Mouse (Mus musculus) spleen, adult 2 months (tissue): Measurements from ENCODE around the gene Hoxa7. TPM values are rescaled to one million over a fixed set of nuclear protein-coding genes. Genes with fewer than 3 reads are reported as not detected.

Experiments
- DNase-seq, 2 experiments: peaks; one replicate each; pipeline versions ENCODE4 v3.0.0 to v3.0.0-alpha.2; 2012 to 2021; ENCODE audit warnings: low spot score in 2 of 2, low read depth in 1 of 2
- H3K27ac ChIP-seq: fragments of 200-500 bp; 2 replicates; pipeline ENCODE4 v1.5.1; 2012; ENCODE audit warnings: low read length, inconsistent platforms; ENCODE audit not compliant: insufficient read depth
- H3K27me3 ChIP-seq: fragments of 200-500 bp; 2 replicates; pipeline ENCODE4 v1.6.1; 2012; ENCODE audit warnings: mild to moderate bottlenecking, moderate library complexity, low read length, inconsistent platforms; ENCODE audit not compliant: control insufficient read depth, insufficient read depth
- H3K36me3 ChIP-seq: fragments of 200-500 bp; 2 replicates; pipeline ENCODE4 v1.6.1; 2012; ENCODE audit warnings: mild to moderate bottlenecking, low read length, inconsistent platforms; ENCODE audit not compliant: control insufficient read depth, insufficient read depth
- H3K4me1 ChIP-seq: fragments of 200-500 bp; 2 replicates; pipeline ENCODE4 v1.6.1; 2011; ENCODE audit warnings: inconsistent platforms; ENCODE audit not compliant: control insufficient read depth, insufficient read depth, insufficient read length
- H3K4me3 ChIP-seq: fragments of 200-500 bp; 2 replicates; pipeline ENCODE4 v1.5.1; 2011; ENCODE audit warnings: mild to moderate bottlenecking, inconsistent platforms; ENCODE audit not compliant: insufficient read depth, insufficient read length; ENCODE audit errors: extremely low read depth
- CTCF ChIP-seq: fragments of 200-500 bp; IDR thresholded peaks from 2 replicates; pipeline ENCODE4 v1.5.1; 2011; ENCODE audit warnings: mild to moderate bottlenecking, inconsistent platforms; ENCODE audit not compliant: insufficient read depth, insufficient read length, insufficient replicate concordance; ENCODE audit errors: extremely low read depth
- POLR2A ChIP-seq: fragments of 200-500 bp; IDR thresholded peaks from 2 replicates; pipeline ENCODE4 v1.6.1; 2011; ENCODE audit warnings: low read depth, low read length, inconsistent platforms
- WGBS: fragments of 180-500 bp; shearing (Covaris S2); methylation state at CpG from one replicate; pipeline ENCODE4 v1.1.7; 2018; 5-methylcytosine and 5-hydroxymethylcytosine counted together
- polyA plus RNA-seq: library from polyadenylated mRNA; depleted of rRNA; stranded (reverse); fragments of >200 nt; gene quantifications from 2 replicates; pipeline ENCODE4 v1.2.3, GENCODE M21; 2012

The Hoxa7 gene
- polyA plus RNA-seq, 1 experiment = 0.56 TPM

- Histone ChIP-seq H3K4me3 (no peak overlapping the region), H3K27me3 (peaks cover 67% of the 10 kb centered on the region), H3K4me1 (peaks cover 10% of the 10 kb centered on the region), H3K36me3 (no peaks in the 10 kb centered on the region), H3K27ac (no peak overlapping the region)
- 20% methylated on average over 12 of the region's 12 CpGs for WGBS
- TF ChIP-seq POLR2A (no peak), CTCF (no peak)
- no peak for DNase-seq
These were observed 22.0 kb upstream of the Hoxa7 start for GRCm38 (mm10) chr6:52243681-52244121.

GRCm38 (mm10) chr6:52242801-52243332 is 21.2 kb upstream of the Hoxa7 start:
- H3K4me3 ChIP-seq = no peak overlapping the region
- no peak for DNase-seq
- no peak for TF ChIP-seq CTCF
- no peak for TF ChIP-seq POLR2A
- peaks cover 62% of the 10 kb centered on the region for H3K27me3 ChIP-seq
- peaks cover 10% of the 10 kb centered on the region for H3K4me1 ChIP-seq
- H3K27ac ChIP-seq = no peak overlapping the region
- no peaks in the 10 kb centered on the region for H3K36me3 ChIP-seq
- 39% methylated on average over 4 of the region's 4 CpGs for WGBS

DNA sequence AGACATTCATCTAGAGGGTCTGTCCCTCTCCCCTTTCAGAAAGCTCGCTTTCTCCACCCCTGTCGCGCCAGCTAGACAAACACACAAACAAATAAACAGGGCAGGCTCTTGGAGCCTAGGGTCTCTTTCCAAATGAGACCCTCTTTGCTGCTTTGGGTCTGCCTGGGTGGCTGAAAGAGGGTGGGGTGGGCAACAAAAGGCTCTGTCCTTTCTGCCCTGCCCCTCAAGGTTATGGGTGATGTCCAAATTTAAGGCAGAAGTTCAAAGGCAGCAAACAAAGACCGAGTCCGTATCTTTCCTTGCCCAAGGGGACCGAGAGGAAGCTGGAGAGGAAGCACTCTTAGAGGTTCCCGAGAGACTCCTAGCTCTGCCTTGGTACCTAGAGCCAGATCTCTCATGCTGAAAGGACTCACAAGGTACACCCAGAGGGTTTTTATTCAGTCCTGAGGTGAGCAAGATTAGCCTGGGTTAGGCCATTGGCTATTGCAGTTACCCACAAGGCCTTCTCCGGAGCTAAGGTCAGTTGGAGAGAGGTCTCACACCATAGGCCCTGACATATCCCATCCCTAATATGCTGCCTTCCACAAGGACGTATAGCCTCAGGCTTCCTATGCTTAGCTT is 19.5 kb upstream of the Hoxa7 start:
- H3K36me3 ChIP-seq = no peaks in the 10 kb centered on the region
- 9% methylated on average over 9 of the region's 9 CpGs for WGBS
- H3K4me1 ChIP-seq = peaks cover 6% of the 10 kb centered on the region; the same call in 1 of the 2 replicates
- no peak overlapping the region for H3K27ac ChIP-seq
- peaks cover 51% of the 10 kb centered on the region for H3K27me3 ChIP-seq
- no peak for TF ChIP-seq POLR2A
- no peak for DNase-seq
- H3K4me3 ChIP-seq = no peak overlapping the region

- Histone ChIP-seq H3K4me1 (peaks cover 6% of the 10 kb centered on the region; the same call in 1 of the 2 replicates), H3K27me3 (peaks cover 46% of the 10 kb centered on the region), H3K4me3 (no peak within 1 kb of the TSS), H3K27ac (no peak within 1 kb of the TSS), H3K36me3 (no peaks in the 10 kb centered on the region)
- WGBS = 7% methylated on average over 35 of the region's 35 CpGs
- TF ChIP-seq POLR2A = no peak
- peak; percentile 85; the same call in 1 of the 2 replicates for TF ChIP-seq CTCF
- peak; percentile 47 to 66 for DNase-seq
These were observed 18.8 kb upstream of the Hoxa7 start, which contains the start of gene Hoxa10 for GRCm38 (mm10) chr6:52240389-52241000. Gene Hoxa10 (minus strand): TSS chr6:52240854.

- peaks cover under 1% of the 10 kb centered on the region; the same call in 1 of the 2 replicates for H3K4me1 ChIP-seq
- peaks cover 43% of the 10 kb centered on the region for H3K27me3 ChIP-seq
- no peak overlapping the region for H3K4me3 ChIP-seq
- no peak overlapping the region for H3K27ac ChIP-seq
- WGBS = 8% methylated on average over 30 of the region's 30 CpGs
- H3K36me3 ChIP-seq = no peaks in the 10 kb centered on the region
- DNase-seq = no peak
- TF ChIP-seq CTCF = no peak
- no peak for TF ChIP-seq POLR2A
These were observed 18.2 kb upstream of the Hoxa7 start for GRCm38 (mm10) chr6:52239625-52240388.

DNA sequence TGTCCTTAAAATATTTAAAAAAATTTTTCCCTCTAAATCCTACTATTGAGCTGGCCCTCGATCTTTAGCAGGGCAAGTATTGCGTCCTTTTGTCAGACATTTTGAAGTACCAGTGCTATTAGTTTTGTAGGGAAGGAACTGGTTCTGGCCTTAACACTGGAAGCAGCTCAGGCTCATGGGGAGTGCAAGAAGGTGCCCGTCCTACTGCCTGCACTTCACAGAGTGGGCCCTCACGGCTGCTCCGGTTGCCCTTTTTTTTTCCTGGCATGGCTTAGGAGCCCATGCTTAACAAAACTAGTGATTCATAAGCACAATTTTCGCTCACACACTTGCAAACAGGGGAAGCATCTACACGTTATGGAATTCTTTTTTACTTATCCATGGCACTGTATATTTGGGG is 17.3 kb upstream of the Hoxa7 start:
- TF ChIP-seq CTCF (no peak), POLR2A (no peak)
- peaks cover 5% of the 10 kb centered on the region; the same call in 1 of the 2 replicates for H3K4me1 ChIP-seq
- no peak overlapping the region for H3K4me3 ChIP-seq
- no peaks in the 10 kb centered on the region for H3K36me3 ChIP-seq
- H3K27me3 ChIP-seq = peaks cover 45% of the 10 kb centered on the region
- no peak overlapping the region for H3K27ac ChIP-seq
- WGBS = 29% methylated on average over 7 of the region's 7 CpGs
- no peak for DNase-seq
